Mouse (Mus musculus) spleen, postnatal 10 days (tissue): Measurements from ENCODE around the gene Gstt3.
"Not testable (repeated sequence)": the region's sequence is repeated elsewhere in the genome, so short reads cannot be mapped to it uniquely, and the experiment has no call there.

Source experiments
- DNase-seq, 2 experiments: peaks; one replicate each; pipeline ENCODE4 v3.0.0; 2021 to 2022; ENCODE audit warnings: low spot score in 2 of 2

The Gstt3 gene

DNA sequence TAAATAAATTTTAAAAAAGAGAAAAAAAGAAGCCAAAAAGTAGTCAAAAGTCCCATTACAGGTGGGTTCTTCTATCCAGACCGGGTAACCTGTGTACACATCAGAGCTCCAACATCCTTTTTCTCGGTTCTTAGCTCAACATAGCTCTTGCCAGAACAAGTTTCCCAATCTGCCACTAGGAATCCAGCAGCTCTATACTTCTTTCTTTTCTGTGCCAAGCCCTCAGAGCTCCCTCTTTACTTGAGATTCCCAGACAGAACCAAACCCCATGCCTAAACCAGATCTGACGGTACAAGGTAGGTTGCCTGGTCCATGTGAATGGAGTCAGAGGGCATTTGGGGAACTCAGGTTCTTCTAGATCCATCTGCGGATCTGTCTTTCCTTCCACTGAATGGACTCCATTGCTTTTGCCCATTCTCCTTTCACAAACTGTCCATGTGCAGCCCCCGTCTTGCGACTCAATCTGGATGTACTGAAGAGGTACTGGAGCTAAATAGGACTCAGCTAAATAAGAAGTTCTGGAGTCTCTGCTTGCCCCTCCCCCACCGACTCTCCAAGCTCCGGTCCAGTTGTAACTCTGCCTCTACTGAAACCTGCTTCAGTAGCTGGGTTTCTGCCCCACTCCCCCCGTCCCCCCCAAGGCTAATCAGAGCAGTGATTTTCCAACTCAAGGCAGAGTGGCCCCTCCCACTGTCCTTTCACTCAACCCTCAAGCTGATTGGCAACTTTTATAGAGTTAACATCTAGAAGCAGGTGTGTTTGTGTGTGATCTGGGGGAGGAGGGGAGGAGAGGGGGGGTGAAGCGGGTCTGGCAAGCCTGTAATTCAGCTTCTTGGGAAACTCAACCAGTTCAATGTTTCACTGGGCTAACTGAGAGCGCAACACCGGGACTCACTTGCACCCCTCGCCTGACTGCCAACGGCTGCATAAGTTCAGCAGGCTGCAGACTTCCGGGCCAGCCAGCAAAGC lies 1.7 kb downstream of the Gstt3 start:
- DNase-seq, result no peak

- DNase-seq, result no peak
These were observed 3.3 kb downstream of the Gstt3 start for GRCm38 (mm10) chr10:75777885-75778284.

DNA sequence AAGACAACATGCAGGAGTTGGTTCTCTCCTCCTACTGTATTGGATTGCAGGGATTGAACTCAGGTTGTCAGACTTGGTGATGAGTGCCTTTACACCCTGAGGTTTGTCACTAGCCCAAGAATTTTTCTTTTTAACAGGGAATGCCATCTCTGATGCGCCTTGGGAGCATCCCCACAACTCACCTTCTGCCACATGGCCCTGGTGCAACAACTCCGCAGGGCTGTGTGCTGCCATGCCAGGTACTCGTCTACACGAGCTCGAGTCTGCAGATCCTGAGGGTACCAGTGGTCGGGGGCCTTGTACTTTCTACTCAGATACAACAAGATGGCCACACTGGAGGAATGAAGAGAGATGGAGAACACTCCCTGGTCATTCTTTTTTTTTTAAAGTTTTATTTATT lies 4.7 kb downstream of the Gstt3 start:
- no peak for DNase-seq

DNA sequence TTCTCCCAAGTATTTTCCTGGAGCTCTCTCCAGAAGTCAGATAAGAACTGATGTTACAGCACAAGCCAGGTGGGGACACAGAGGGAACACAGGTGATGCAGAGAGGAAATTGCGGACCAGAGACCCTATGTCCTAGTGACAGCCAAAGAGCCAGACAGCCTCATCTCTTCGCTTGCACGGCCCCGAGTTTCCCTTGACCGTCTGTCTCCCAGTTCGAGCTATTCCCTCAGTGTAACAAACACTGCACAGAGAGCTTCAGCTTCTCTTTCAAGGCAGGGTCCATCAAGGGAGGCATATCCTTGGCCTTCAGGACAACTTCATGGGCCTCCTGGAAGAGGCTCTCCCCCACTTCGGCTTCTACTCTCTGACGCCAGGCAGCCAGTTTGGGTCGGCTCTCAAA lies 6.6 kb downstream of the Gstt3 start:
- DNase-seq, result no peak

- DNase-seq, result no peak
These were observed 7.1 kb downstream of the Gstt3 start for GRCm38 (mm10) chr10:75774102-75774501.

DNA sequence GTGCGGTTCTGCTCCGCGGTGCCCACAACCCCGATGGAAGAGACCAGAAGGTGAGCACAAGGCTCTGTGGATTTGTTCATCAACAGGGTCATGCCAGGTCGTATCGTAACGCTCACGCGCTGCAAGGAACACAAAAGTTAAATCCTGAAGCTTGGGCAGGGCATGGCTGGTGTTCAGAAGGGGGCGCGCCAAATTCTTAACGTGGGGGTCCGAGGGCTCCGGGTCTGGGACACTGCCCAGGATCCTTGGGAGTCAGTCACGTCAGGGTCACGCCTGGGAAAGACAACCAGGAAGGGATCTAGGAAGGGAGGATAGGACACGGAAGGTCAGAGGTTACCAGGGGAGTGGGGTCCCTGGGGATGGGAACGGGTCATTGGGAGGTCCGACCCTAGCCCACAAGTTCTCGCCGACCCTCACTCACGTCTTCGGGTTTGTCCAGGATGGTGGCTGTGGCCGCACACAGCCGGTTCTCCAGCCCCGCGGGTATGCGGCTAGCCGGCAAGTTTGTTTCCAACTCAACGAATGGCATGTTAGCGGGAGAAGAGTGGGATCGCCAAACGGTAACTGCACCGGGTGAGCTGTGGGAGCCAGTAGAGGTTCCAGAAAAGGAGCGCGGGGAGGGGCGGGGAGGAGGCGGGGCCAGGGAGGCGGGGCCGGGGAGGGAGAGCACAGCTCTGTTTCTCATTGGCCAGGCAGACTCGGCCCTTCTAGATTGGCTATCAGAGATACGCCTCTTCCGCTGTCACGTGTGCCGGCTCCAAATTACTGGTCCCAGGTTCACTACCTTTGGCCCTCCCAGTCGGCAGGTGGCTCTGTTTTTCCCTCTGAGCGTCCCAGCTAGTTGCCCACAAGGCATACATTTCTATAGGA lies 8.2 kb downstream of the Gstt3 start, which contains the start of gene Ddt:
Gene Ddt (minus strand): TSS at position 620 of the 870 bp plus-strand sequence.
- peak; percentile 59 to 90 for DNase-seq

DNA sequence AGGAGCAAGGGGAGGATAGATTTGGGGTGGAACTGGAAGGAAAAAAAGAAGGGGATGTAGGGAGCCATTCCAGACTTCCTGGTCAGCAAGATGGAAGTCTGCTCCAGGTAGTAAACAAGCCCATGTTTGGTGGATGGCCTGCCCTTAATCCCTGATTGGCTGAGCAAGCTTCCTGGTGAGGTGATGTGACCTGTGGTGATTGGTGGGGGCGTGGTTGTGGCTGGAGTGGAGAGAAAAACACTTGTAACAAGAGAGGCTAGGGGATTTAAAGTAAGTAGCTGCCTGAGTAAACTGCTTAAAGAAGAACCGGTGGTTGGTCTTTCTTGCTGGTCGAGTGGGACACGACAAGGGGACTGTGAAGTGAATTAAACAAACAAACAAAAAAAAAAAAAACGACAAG lies 13.5 kb downstream of the Gstt3 start:
- DNase-seq, result not testable (repeated sequence)

GRCm38 (mm10) chr10:75766856-75767255 lies 14.4 kb downstream of the Gstt3 start:
- no peak for DNase-seq

- peak; percentile 79 to 91 for DNase-seq
These were observed 16.4 kb downstream of the Gstt3 start for GRCm38 (mm10) chr10:75764519-75765473.

- DNase-seq, result peak; percentile 92 to 98
These were observed 17.3 kb downstream of the Gstt3 start, which contains the start of gene Cabin1 for GRCm38 (mm10) chr10:75763682-75764518. TSS of gene Cabin1 (minus strand) at chr10:75764341.

GRCm38 (mm10) chr10:75762413-75762812 lies 18.8 kb downstream of the Gstt3 start:
- DNase-seq, result peak in 1 of 2 experiments; percentile 49

DNA sequence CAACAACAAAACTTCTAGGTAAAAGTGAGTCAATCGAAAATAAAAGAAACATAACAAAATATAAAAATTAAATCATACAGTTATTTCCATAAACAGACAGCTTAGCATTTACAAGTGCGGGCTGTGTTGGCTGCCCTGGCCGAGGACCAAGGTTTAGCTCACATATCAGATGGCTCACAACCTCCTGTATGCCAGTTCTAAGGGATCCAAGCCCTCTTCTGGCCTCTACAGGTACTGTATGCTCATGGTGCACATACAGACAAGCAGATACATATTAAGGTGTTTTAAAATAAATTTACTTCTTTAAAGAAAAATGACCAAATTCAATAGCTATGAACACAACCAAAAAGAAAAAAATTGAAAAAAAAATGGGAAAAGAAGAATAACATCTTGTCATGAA lies 20.9 kb downstream of the Gstt3 start:
- DNase-seq, result no peak

- DNase-seq, result no peak
These were observed 24.5 kb downstream of the Gstt3 start for GRCm38 (mm10) chr10:75756719-75757118.

GRCm38 (mm10) chr10:75744017-75744416 lies 37.2 kb downstream of the Gstt3 start:
- peak; percentile 78 to 88 for DNase-seq

DNA sequence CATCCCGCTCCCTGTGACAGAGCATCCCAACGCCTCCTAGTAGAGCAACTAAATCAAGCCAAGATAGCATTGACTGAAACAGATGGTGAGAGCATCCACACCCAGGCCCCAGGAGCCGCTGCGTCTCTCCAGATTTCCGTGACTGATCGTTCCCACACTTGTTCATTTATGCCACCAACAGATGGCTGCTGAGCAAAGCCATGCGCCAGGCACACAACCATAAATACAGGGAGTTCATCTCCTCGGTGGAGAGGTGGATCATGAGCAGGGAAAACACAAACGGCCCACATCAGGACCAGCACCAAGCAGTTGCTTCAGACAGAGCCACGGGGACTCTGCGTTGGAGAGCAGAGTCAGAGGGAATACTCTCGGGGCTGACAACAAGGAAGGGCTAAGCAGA lies 37.8 kb downstream of the Gstt3 start:
- DNase-seq, result no peak

- DNase-seq, result no peak
These were observed 40.3 kb downstream of the Gstt3 start for GRCm38 (mm10) chr10:75740866-75741265.

DNA sequence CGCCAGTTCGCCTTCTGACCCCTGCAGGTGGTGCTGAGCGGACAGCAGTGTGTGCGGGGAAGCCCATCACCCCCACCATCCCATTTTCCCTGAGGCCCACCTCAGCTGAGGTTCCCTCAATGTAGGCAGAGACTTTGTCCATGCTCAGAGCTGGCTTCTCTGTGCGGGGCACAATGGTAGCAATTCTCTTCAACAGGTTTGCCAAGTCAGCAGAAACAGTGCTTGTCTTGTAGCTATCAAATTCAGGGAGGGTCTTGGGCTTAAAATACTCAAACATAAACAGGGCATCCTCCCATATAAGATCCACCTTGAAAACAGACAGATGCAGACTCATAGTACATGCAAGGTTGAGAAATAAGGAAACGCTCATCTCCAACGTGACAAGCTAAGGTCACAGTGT lies 55.8 kb downstream of the Gstt3 start:
- no peak for DNase-seq
